Mouse (Mus musculus) activated CD4-positive, CD25-positive, alpha-beta regulatory T cell, adult 9 weeks (primary cell): ENCODE data around the gene Cd3d. TPM values are rescaled to one million over a fixed set of nuclear protein-coding genes. Genes with fewer than 3 reads are reported as not detected.

Source experiments
- polyA plus RNA-seq: library from polyadenylated mRNA; unstranded; fragments of 100-300 nt; shearing (Covaris generic); gene quantifications from one replicate; pipeline ENCODE4 v1.2.1, GENCODE M21; 2017

Gene Cd3d
- 1,073 TPM for polyA plus RNA-seq

GRCm38 (mm10) chr9:44981676-44982075, at the start of gene Cd3d:
TSS of gene Cd3d (plus strand) at chr9:44981786.

GRCm38 (mm10) chr9:44965126-44965832, 16.3 kb upstream of the Cd3d start, which contains the start of gene Ube4a:
TSS of gene Ube4a (minus strand) at chr9:44965600.

DNA sequence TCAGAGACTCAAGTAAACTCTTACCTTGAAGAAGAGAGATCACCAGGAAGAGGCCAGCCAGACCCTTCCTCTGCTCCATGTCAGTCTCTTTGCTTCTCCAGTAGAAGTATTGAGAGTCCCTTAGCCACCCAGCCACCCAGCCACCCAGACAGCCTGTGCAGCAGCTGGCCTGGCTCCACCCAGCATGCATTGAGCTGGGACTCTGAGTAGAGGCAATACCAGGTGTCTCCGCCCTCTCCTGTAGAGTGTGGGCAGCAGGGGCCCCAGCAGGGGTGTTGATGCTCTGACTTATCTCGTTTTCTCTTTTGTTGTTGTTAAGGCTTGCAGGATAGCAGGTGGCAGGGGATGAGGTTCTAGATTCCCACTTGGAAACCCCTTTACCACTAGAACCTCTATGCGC, 1.3 kb upstream of the Cd3d start, which contains the start of gene Cd3g:
TSS of gene Cd3g (minus strand) at position 190 of the 400 bp plus-strand sequence.

DNA sequence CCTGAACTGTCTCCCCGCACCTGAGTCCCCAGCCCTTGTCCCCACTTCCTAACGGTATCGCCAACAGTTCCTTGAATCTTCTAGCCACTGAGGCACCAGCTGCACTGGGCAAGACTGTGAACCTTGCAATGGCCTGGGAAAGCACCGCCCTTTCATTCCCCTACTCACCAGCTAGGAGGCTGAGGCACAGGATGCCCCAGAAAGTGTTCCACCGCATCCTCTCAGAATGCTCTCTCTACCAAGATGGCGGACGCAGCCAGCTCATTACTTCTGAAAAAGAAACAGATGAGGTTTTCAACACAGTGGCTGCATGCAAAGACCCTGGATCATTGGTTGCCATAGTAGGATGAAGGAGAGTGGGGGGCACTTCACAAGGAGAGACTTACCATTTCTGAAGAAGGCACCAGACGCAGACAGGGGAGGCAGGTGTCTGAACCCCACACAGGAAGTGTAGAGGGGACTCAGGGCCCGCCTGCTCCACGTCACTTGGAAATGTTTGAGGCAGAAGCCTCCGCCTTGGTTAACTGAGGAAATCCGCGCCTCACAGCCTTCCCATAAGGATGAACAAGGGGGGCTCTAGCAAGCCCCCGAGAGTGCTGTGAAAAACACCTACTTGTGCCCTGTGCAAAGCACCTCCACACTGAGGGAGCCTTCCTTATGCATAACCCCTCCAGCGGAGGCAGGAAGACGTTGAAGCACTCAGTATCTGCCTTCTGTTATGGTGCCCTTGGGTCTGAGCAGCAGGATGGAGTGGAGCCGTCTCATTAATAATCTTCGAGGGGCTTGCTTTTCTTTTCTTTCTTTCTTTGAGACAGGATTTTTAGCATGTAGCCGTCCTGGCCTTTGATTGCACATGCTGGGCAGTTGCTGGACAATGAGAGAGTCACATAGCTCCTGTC, 27.8 kb downstream of the Cd3d start, which contains the start of gene Cd3e:
TSS of gene Cd3e (minus strand) at position 448 of the 899 bp plus-strand sequence.

Other genes starting within 250 kb of the Cd3d start
- 0.49 TPM for gene Phldb1, start 246.6 kb upstream of the Cd3d start, polyA plus RNA-seq
- gene Arcn1, start 213.9 kb upstream of the Cd3d start, polyA plus RNA-seq = 137 TPM
- gene Ift46, start 213.9 kb upstream of the Cd3d start, polyA plus RNA-seq = 45.7 TPM
- 0.26 TPM for gene Tmem25, start 182.5 kb upstream of the Cd3d start, polyA plus RNA-seq
- not detected for gene Ttc36, start 178.7 kb upstream of the Cd3d start, polyA plus RNA-seq
- gene Kmt2a, start 100.5 kb upstream of the Cd3d start, polyA plus RNA-seq = 30.4 TPM
- gene Atp5l, start 61.0 kb upstream of the Cd3d start, polyA plus RNA-seq = 370 TPM
- gene Ube4a, start 16.2 kb upstream of the Cd3d start, polyA plus RNA-seq = 62.5 TPM
- 1,490 TPM for gene Cd3g, start 1.4 kb upstream of the Cd3d start, polyA plus RNA-seq
- gene Cd3e, start 27.8 kb downstream of the Cd3d start, polyA plus RNA-seq = 1,566 TPM
- gene Mpzl2, start 58.0 kb downstream of the Cd3d start, polyA plus RNA-seq = not detected
- 17.4 TPM for gene Mpzl3, start 73.4 kb downstream of the Cd3d start, polyA plus RNA-seq
- 10.6 TPM for gene Jaml, start 97.4 kb downstream of the Cd3d start, polyA plus RNA-seq
- gene Scn2b, start 136.0 kb downstream of the Cd3d start, polyA plus RNA-seq = 0.07 TPM
- gene Scn4b, start 156.6 kb downstream of the Cd3d start, polyA plus RNA-seq = 0.05 TPM
- gene BC049352, start 200.2 kb downstream of the Cd3d start, polyA plus RNA-seq = 1.2 TPM
- gene Tmprss4, start 222.3 kb downstream of the Cd3d start, polyA plus RNA-seq = not detected